Mouse (Mus musculus) cerebellum, adult 2 months (tissue): ENCODE data around the gene Tmc1.

Source experiments
- CTCF ChIP-seq: fragments of 200-500 bp; IDR thresholded peaks from 2 replicates; pipeline ENCODE4 v1.5.1; 2011; ENCODE audit warnings: low read depth, mild to moderate bottlenecking, control low read depth, low read length, moderate library complexity, borderline replicate concordance; ENCODE audit not compliant: insufficient read depth
- POLR2A ChIP-seq: fragments of 200-500 bp; IDR thresholded peaks from 2 replicates; pipeline ENCODE4 v1.6.1; 2011; ENCODE audit warnings: low read length, control low read depth, borderline replicate concordance; ENCODE audit not compliant: insufficient read depth

- no peak for TF ChIP-seq CTCF
- no peak for TF ChIP-seq POLR2A
These were observed 92.2 kb downstream of the Tmc1 start for GRCm38 (mm10) chr19:20861779-20862178.
